Mouse (Mus musculus) cerebellum, postnatal 4 days (tissue): Measurements from ENCODE around the gene Lemd2.

Experiments used
- DNase-seq, 2 experiments: peaks; one replicate each; pipeline ENCODE4 v3.0.0; 2022; ENCODE audit warnings: low spot score in 2 of 2, mixed read lengths in 1 of 2

Lemd2 gene

DNA sequence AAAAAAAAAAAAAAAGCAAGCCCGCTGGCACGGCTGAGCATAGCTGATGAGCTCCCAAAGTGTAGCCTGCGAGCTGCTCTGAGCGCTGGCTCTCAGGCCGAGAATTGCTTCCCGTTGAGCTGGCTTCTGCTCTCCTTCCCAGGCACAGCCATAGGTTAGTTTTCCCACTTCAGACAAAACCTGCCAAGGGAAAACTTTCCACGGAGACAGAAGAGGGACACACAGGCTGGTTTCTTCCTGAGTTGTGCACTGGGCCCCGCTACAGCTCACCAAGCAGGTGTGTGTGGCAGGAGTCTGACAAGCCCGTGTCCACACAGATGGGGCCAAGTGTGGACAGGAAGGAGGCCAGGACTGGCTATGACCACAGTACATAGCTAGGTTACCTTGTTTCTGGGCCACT, 15.4 kb downstream of the Lemd2 start:
- no peak for DNase-seq

DNA sequence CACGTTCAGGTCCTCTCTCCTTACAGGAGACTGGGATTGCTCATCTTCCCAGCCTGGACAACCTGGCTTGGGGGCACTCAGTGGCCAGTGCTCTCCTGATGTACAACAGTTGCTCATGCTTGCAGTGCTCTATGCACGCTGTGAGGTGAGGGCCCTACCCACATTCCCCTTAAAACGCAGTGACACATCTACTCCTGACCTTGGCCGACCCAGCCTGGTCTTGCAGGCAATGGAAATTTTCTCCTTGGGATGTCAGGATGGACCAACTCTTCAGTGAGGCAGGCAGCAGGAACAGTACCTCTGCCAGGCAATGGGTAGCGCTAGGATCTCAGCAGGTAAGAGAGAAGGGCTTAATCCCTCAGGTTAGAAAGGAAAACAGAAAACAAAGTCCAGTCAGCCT, 17.2 kb downstream of the Lemd2 start:
- no peak for DNase-seq

DNA sequence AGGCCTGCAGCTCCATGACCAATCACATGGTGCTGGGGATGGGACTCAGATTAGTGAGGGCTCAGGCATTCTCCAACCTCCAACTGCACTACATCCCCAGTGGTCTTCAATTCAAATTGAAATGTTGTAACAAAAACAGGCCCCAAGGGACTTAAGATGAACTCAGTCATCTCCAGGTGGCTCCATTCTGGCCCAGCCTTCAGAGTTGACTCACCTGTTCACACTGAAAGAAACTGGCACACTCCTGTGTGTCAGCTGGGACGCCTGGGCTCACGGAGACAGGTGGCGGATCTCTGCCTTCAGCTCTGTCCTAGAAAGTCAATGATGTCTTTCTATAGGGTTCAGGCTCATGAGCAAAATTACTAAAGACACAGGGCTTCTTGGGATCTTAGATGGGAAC, 18.2 kb downstream of the Lemd2 start:
- DNase-seq: no peak

DNA sequence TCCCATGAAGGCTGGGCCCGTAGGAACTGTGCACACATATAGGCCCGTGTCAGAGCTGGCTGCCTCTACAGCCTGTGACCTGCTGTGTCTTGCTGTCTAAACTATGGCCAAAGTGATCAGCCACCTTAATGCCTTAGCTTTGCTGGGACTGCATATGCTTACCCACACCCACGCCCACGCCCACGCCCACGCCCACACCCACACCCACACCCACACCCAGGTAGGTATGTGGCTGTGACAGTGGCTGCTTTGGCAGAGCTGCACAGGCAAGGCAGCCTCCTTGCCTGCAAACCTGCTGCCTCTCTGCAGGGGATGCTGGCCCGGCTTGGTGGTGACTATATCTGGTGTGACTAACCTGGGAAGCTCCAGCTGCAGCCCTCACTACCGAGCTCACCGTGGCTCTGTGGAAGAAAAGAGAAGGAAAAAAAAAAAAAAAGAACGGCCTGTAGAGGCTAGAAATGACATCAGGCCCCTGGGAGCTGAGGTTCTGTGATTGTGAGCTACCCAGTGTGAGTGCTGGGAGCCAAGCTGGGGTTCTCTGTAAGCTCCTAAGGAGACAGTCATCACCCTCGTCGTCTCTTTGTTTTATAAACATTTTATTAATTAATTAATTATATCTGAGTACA, 20.5 kb downstream of the Lemd2 start:
- no peak for DNase-seq

DNA sequence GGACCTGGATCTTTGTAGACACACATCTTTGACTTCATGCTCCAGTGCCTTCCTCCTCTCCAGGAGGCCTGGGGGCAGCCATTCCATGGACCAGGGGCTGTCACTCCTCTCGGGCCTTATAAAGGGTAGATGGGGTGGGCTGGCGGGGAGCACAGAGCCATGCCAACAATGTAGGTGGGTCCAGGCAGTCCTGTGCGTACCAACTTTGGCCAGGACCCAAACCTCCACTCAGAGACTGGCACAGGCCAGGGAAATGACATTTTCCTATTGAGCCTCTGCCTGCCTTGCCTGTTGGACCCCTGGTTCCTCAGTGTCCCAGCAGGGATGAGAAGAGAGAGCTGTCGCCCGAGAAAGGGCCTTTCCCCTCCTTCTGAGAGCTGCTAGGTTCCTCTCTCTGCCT, 21.9 kb downstream of the Lemd2 start:
- DNase-seq: no peak

DNA sequence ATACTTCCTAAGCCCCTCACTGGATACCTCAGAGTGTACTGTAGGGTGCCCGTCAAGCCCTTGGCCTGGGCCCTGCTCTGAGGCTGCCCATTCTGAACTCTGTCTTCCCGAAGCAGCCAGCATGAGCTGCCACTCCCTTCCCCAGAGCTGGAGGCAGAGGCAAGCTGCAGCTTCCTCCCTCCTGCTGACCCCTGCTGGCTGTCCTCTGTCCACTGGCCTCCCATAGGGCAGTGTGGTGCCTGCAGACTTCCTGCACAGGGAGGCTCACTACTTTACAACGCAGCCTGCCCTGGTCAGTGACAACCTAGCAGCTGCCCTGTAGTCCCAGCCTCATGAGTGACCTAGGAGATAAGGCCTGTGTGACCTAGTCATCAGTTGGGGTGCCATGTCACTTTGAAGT, 22.6 kb downstream of the Lemd2 start:
- no peak for DNase-seq

DNA sequence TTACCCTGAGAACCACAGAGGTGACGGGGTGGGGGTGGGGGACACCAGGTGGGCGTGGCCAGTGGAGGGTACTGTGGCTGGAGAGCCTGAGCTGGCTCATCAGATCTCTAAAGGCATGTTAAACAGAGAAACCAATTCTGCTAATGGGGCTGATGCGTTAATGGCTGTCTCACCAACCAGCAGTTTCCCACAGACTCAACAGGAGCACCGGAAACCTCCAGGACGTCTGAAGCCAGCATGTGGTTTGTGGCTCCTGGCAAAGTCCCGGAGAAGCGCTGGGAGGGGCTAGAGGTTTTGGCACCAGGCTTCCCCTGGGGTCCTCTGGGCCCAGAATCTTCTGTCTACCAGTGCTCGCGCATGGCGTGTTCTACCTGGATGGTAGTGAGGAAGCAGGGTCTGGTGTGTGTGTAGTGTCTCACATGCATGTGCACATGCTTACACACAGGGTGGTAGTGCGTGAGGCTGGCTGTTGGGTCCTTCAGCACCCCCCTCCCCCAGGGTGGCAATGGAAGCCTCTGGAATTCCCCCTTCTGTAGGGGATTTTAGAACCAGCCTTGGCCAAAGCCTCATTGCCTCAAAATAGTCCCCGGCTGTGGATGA, 24.5 kb downstream of the Lemd2 start:
- no peak for DNase-seq

DNA sequence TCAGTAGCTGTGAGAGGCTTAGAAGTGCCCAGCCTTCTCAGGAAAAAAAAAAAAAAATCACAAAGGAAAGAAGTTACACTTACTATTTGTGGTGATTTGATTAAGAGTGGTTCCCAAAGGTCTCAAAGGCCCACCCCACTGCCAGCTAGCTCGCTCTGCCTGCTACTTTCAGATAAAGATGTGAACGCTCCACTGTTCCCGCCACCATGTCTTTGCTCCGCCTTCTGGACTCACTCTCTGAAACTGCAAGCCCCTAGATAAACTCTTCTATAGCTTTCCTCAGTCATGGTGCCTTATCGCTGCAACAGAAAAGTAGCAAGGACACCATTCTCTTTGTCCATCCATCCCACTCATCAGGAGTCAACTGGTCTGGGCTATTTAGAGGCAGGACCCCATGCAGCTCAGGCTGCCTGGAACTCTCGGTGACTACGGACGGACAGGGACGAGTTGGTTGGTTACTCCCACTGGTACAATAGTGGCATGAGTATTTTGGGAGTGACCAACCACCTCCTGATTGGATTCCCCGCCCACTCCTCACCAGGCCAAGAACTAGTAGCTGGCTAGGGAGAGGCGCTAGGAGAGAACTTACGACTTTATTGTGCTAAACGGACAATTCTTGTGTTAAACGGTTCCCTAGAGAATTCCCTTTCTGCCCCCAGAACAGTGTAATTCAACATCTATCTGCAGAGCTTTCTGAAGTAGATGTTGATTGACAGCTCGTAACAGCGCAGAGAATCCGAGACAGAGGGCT, 25.7 kb downstream of the Lemd2 start:
- DNase-seq: no peak

DNA sequence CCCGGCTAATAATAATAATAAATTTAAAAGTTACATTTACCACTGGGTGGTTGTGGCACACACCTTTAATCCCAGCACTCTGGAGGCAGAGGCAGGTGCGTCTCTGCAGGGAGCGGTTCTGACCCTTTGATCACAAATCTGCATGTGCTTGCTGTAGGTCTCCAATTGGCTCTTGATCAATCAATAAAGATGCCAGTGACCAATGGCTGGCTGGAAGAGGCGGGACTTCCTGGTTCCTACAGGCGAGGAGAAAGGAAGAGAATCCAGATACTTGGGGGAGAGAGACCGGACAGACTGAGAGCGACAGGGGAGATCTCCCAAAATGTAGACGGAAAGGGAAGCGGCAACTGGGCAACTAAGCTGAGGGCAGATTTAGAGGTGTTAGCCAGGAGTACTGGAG, 26.2 kb downstream of the Lemd2 start:
- DNase-seq: no peak

DNA sequence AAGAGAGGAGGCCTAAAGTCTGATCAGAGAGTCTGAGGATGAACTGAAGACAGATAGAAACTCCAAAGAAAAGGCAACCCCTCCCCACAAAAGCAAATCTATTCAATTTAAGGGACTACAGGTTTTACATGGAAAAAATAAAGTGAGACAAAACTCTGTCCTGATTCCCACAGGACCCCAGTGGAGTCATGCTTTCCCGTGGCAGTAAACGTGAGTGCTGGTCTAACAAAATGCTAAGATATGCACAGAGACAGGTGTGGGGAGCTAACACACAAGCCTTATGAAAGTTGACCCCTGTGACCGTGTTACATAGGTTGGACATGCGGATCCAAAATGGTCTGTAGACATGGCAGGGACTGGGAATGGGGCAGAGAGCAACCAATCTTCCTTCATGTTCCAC, 27.5 kb downstream of the Lemd2 start:
- no peak for DNase-seq

DNA sequence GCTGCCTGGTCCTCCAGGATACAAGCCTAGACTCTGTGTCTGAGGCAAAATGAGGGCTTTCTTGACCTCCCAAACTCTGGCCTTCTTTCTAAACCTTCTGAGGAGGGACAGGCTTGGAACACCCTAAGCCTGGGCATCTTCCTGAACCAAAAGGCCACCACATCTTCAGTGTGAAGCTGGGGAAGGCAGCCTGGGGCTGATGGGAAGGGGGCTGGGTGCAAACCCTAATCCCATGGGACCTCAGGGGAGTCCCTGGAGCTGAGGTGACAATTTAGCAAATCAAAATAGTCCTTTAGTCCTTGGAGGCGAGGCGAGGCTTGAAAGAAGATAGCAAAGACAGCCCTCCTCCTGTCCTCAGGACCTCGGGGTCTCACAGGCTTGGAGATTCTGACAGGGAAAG, 28.0 kb downstream of the Lemd2 start:
- no peak for DNase-seq

DNA sequence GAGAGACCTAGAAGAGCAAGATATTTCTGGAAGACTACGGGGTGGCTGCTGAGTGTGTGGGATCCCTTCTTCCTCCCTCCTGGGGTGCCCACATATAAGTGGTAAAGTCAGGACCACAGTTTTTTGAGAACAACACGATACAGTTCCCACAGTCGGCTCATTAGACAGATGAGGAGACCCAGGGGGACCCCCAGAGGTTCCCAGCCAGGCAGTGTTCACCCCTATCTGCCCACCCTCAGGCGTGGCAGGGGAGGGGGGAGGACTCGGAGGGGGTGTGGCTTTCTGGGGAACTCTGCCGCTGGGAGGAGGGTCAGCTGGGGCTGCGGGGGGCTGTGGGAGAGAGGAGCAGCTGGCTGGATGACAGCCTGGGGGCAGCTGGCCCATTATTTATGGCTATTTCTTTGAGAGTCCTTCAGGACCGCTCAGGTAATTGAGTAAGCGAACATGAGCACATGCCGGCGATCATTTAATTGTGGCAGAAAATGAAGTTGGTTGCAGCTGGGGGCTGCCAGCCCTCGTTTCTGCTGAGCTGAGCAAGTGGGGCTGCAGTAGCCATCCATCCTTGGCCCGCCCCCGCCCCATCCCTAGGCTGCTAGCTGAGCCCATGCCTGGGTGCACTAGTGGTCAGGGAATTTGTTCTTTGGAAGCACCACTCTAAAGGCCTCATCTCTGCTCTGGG, 28.9 kb downstream of the Lemd2 start:
- no peak for DNase-seq

DNA sequence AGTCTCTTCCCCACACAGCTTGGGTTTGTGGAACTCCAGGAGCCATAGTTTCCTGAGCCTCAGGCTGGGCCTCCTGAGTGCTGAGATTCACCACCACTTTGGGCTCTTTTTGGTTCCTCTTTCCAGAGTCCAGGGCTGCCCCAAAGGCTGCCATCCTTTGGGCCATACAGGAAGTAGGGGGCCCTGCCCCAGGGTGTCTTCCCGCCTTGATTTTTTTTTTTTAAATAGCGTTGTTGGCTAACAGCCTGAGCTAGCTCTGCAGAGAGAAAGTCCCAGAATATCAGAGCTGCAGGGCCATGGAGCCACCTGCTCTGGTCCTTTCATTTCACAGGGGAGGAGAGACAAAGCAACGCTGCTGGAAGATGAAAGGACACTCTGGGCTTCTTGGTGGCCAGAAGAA, 30.6 kb downstream of the Lemd2 start:
- no peak for DNase-seq

DNA sequence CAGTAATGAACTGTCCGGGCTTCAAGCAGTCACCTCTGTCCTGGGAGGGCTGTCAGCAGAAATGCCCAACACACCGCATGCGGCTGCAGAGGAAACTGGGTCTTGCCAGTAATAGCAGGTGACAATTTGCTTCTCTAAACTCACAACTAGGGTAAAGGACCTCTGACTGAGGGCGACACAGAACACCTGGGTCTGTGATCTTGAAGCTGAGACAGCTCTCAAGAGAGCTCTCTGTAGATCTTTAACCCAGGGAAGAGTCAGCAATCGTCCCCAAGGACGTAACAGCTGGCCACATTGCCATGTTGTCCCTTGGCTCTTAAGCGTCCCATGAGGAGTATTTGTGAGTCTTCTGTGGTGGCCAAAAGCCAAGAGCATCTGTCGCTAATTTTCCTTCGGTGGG, 31.8 kb downstream of the Lemd2 start:
- no peak for DNase-seq

DNA sequence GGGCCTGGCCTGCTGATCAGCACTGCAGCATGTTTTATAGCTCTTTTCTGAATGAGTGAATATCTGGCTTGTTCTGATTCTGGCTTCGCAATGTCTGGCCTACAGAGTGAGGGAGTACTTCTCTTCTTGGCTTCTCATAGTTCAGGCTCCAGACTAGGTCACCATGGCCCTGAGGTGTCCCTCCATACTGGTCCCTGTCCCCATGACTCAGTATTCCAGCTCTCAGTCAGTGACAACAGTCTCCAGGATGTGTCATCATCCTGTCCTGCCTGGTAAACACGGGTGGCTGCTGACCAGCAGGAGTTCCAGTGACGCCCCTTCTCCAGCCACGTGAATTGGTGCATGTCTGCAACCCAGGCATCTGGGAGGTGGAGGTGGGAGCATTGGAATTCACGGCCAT, 33.1 kb downstream of the Lemd2 start:
- DNase-seq: no peak

DNA sequence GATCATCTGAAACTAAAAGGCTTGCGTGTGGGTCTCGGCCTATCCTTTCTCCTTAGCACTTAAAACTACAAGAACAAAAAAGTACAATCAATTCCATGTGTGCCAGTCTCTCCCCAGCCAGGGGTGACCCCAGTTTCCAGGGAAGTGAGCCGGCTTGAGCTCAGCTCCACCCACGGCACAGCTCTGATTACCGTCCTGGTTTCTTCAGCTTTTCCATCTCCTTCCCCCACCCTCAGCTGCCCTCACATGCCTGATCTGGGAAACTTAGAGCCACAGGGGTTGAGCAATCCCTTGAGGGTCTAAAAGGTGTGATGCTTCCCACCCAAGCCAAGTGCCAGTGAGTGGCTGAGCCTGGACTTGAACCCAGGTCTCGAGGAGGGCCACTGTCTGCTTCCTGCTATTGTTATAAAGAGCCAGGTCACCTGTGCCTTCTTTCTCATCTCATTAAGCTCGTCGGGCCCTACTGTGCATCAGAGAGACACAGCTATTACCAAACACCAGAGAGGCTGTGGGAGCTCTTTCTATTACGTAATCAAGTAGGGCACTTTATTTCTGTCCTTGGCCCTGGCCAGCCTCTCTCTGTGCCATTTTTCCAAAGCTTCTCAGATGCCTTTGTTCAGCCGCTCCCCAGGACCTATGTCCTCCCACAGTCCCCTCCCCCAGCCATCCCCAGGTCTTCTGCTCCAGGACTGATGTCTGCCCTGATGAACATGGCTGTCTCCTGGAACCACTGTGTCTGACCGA, 34.1 kb downstream of the Lemd2 start:
- DNase-seq: no peak

DNA sequence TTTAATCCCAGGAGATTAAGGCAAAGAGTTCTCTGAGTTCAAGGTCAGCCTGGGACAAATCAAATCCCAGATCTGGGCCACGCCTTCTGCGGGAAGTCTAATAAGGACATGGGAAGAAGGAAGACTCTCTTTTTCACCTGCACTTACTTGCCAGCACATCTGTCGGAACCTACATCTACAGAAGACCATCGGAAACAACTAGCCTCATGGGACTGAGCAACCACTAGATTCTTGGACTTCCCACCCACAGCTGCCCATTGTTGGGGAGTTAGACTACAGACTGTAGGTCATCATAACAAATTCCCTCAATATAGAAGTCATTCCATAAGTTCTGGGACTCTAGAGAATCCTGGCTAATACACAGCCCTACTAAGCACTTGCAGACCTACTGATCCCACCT, 35.7 kb downstream of the Lemd2 start:
- no peak for DNase-seq

DNA sequence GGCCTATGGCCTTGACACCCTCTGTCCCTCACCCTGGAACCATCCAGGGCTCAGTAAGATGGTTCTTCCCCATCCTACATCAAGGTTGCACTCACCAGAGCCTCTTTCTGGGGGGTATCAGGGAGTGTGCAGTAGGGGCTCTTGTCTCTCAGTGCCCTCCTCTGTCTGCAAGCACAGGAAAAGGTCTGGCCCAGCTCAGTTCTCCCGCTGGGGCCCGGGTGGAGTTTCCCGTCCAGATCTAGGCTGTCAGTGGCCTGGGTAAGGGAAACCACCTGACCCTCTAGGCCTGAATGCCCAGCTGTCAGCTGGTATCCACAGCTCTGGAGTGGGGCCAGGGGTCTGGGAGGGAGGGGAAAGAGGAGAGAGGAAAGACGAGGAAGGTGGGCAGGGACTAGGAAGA, 36.7 kb downstream of the Lemd2 start, which contains the start of gene Ip6k3:
TSS of gene Ip6k3 (minus strand) at position 251 of the 400 bp plus-strand sequence.
- DNase-seq: peak in 1 of 2 experiments; percentile 31

DNA sequence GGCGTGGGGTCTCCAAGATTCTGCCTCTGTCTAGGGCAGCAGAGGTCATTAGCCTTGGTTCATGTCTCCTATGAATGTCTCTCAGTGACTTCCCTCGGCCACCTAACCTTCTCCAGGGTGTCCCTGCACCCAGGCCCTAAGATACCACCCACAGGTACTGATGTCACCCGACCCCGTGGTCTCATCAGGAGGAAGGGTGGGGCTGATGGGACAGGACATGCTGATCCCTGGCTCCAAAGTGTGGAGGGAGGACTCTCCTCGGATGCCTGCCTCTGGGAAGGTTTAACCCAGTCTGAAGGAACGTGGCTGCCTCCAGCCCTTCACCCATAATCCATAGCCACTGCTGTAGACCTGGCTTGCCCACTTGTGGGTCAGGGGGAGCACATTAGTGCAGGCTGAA, 37.4 kb downstream of the Lemd2 start:
- DNase-seq: no peak

DNA sequence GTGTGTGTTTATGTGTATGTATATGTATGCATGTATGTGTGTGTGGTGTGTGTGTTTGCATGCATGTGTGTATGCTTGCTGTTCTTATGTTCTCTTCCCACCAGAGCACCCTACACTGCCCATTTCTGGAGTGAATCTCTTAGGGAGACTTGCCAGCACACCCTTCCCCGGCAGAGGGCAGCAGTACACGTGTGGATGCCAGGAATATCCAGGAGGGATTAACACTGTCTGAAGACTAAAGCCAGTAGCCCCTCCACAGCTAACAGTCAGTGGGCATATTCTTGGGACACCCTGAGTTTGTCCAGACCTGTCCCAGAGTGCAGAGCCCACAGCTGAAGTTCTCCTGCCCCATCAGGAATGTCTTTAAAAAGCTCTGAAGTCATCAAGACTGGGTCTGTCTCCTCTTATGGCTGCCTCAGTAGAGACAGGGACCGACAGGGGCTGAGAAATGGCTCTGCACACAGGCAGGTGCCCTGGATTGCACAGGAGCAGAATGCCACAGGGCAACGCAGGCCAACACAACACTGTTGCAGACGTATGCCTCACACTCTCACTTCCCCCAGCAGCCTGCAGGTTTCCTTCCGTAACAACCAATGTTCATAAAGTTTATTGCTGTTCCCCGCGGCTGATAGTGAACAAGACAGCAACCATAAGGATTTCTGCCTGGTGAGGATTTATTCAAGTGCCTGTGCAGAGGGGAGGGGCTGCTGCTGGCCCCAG, 39.1 kb downstream of the Lemd2 start:
- peak; percentile 44 to 74 for DNase-seq

DNA sequence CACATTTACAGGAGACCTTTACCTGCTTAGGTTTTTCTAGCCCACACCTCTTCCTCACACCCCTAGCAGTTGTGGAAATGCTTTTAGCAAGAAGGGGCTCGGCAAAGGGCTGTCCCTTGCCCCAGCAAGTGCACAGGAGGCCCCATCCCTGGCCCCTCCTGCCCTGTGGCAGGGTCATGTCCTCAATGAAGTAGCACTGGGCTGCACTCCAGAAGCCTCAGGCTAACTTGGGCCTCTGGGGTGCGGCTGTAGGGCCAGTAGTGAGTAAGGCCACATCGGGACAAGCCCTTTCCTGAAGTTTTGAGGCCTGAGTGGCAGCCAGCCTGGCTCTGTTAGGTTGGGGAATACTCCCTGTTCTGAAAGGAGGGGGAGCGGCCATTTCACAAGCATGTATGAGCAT, 43.4 kb downstream of the Lemd2 start:
- no peak for DNase-seq
